Mouse (Mus musculus): Measurements from ENCODE around the gene Spag8. TPM values are rescaled to one million over a fixed set of nuclear protein-coding genes. Genes with fewer than 3 reads are reported as not detected.

Gene Spag8
- polyA plus RNA-seq, 1 experiment from 2014 or later: 0.30 TPM

GRCm38 (mm10) chr4:43629106-43629817 is 24.1 kb downstream of the Spag8 start:
- H3K27me3 ChIP-seq: peaks cover 7% of the 10 kb centered on the region; the same call in 1 of the 2 replicates
- H3K4me1 ChIP-seq (replicated peaks): peaks cover 34% of the 10 kb centered on the region
- 44% methylated on average over 20 of the region's 20 CpGs for WGBS
- 0 out of 2 replicates have a peak, but pooled peaks cover 2% of the 10 kb centered on the region for H3K9me3 ChIP-seq (replicated peaks)
- ATAC-seq (replicated peaks; ENCODE audit: insufficient number of reproducible peaks, insufficient read depth, low FRiP score, low read depth): no peak
- H3K9ac ChIP-seq: no peak overlapping the region
- H3K4me3 ChIP-seq: peak overlapping the region; percentile 10
- H3K4me2 ChIP-seq: peak overlapping the region; percentile 47
- no peaks in the 10 kb centered on the region for H3K36me3 ChIP-seq
- no peak overlapping the region for H3K27ac ChIP-seq

- Histone ChIP-seq H3K27me3 (no peaks in the 10 kb centered on the region), H3K4me1 (replicated peaks) (no peaks in the 10 kb centered on the region), H3K36me3 (no peaks in the 10 kb centered on the region), H3K27ac (no peak overlapping the region), H3K4me3 (no peak overlapping the region), H3K9me3 (replicated peaks) (0 out of 2 replicates have a peak, but pooled peaks cover 2% of the 10 kb centered on the region), H3K9ac (no peak overlapping the region), H3K4me2 (no peak overlapping the region)
- 59% methylated on average over 4 of the region's 4 CpGs for WGBS
- no peak for ATAC-seq (replicated peaks; ENCODE audit: insufficient number of reproducible peaks, insufficient read depth, low FRiP score, low read depth)
Measured at GRCm38 (mm10) chr4:43620146-43620778, 33.1 kb downstream of the Spag8 start.

GRCm38 (mm10) chr4:43613060-43613730 is 40.2 kb downstream of the Spag8 start:
- no peaks in the 10 kb centered on the region for H3K27me3 ChIP-seq
- H3K9me3 ChIP-seq (replicated peaks): no peaks in the 10 kb centered on the region
- 56% methylated on average over 3 of the region's 3 CpGs for WGBS
- no peak overlapping the region for H3K9ac ChIP-seq
- H3K4me3 ChIP-seq: no peak overlapping the region
- no peak overlapping the region for H3K27ac ChIP-seq
- no peak overlapping the region for H3K4me2 ChIP-seq
- ATAC-seq (replicated peaks; ENCODE audit: insufficient number of reproducible peaks, insufficient read depth, low FRiP score, low read depth): no peak
- no peaks in the 10 kb centered on the region for H3K4me1 ChIP-seq (replicated peaks)
- H3K36me3 ChIP-seq: no peaks in the 10 kb centered on the region

GRCm38 (mm10) chr4:43612534-43612933 is 40.9 kb downstream of the Spag8 start:
- no peak for ATAC-seq (replicated peaks; ENCODE audit: insufficient number of reproducible peaks, insufficient read depth, low FRiP score, low read depth)
- no peaks in the 10 kb centered on the region for H3K36me3 ChIP-seq
- no peaks in the 10 kb centered on the region for H3K4me1 ChIP-seq (replicated peaks)
- H3K9me3 ChIP-seq (replicated peaks): no peaks in the 10 kb centered on the region
- no peak overlapping the region for H3K9ac ChIP-seq
- H3K4me3 ChIP-seq: no peak overlapping the region
- H3K4me2 ChIP-seq: no peak overlapping the region
- WGBS: 56% methylated on average over 10 of the region's 10 CpGs
- H3K27ac ChIP-seq: no peak overlapping the region
- H3K27me3 ChIP-seq: no peaks in the 10 kb centered on the region

GRCm38 (mm10) chr4:43604751-43605685 is 48.4 kb downstream of the Spag8 start:
- 0 out of 2 replicates have a peak, but pooled peaks cover 3% of the 10 kb centered on the region for H3K27me3 ChIP-seq
- H3K36me3 ChIP-seq: no peaks in the 10 kb centered on the region
- 44% methylated on average over 9 of the region's 9 CpGs for WGBS
- no peaks in the 10 kb centered on the region for H3K9me3 ChIP-seq (replicated peaks)
- H3K4me3 ChIP-seq: no peak overlapping the region
- no peak overlapping the region for H3K4me2 ChIP-seq
- H3K27ac ChIP-seq: no peak overlapping the region
- ATAC-seq (replicated peaks; ENCODE audit: insufficient number of reproducible peaks, insufficient read depth, low FRiP score, low read depth): no peak
- H3K4me1 ChIP-seq (replicated peaks): peaks cover 7% of the 10 kb centered on the region
- H3K9ac ChIP-seq: no peak overlapping the region

GRCm38 (mm10) chr4:43604099-43604498 is 49.3 kb downstream of the Spag8 start:
- Histone ChIP-seq H3K4me3 (no peak overlapping the region), H3K36me3 (no peaks in the 10 kb centered on the region), H3K4me2 (no peak overlapping the region), H3K27me3 (0 out of 2 replicates have a peak, but pooled peaks cover 3% of the 10 kb centered on the region), H3K9ac (no peak overlapping the region), H3K27ac (no peak overlapping the region), H3K4me1 (replicated peaks) (peaks cover 7% of the 10 kb centered on the region), H3K9me3 (replicated peaks) (no peaks in the 10 kb centered on the region)
- no peak for ATAC-seq (replicated peaks; ENCODE audit: insufficient number of reproducible peaks, insufficient read depth, low FRiP score, low read depth)
- WGBS: 79% methylated on average over 3 of the region's 3 CpGs

Small RNAs within 50 kb of the gene (microRNA-seq; reads per million reads assigned to microRNA genes)
- not detected for gene Gm25262

Other genes starting within 250 kb of the Spag8 start
- 0.16 and 0.18 TPM in 2 replicates for gene Fam166b, start 224.5 kb downstream of the Spag8 start, polyA plus RNA-seq (2015; fragmentation: Nextera tagmentation; extraction: Ambion mirVana)
- gene Tesk1, start 211.7 kb downstream of the Spag8 start, polyA plus RNA-seq (2015; fragmentation: Nextera tagmentation; extraction: Ambion mirVana): 3.1 and 5.8 TPM in 2 replicates
- 2.1 and 5.2 TPM in 2 replicates for gene Cd72, start 199.0 kb downstream of the Spag8 start, polyA plus RNA-seq (2015; fragmentation: Nextera tagmentation; extraction: Ambion mirVana)
- 0.10 and 1.4 TPM in 2 replicates for gene Sit1, start 169.9 kb downstream of the Spag8 start, polyA plus RNA-seq (2015; fragmentation: Nextera tagmentation; extraction: Ambion mirVana)
- 71.4 and 74.5 TPM in 2 replicates for gene Ccdc107, start 160.7 kb downstream of the Spag8 start, polyA plus RNA-seq (2015; fragmentation: Nextera tagmentation; extraction: Ambion mirVana)
- gene Arhgef39, start 153.9 kb downstream of the Spag8 start, polyA plus RNA-seq (2015; fragmentation: Nextera tagmentation; extraction: Ambion mirVana): 34.4 and 35.9 TPM in 2 replicates
- gene Car9, start 146.6 kb downstream of the Spag8 start, polyA plus RNA-seq (2015; fragmentation: Nextera tagmentation; extraction: Ambion mirVana): 2.3 and 2.4 TPM in 2 replicates
- gene Tpm2, start 129.8 kb downstream of the Spag8 start, polyA plus RNA-seq (2015; fragmentation: Nextera tagmentation; extraction: Ambion mirVana): 159 and 177 TPM in 2 replicates
- gene Creb3, start 91.3 kb downstream of the Spag8 start, polyA plus RNA-seq (2015; fragmentation: Nextera tagmentation; extraction: Ambion mirVana): 53.1 and 61.3 TPM in 2 replicates
- 76.3 and 77.6 TPM in 2 replicates for gene Tln1, start 90.9 kb downstream of the Spag8 start, polyA plus RNA-seq (2015; fragmentation: Nextera tagmentation; extraction: Ambion mirVana)
- gene Rgp1, start 74.9 kb downstream of the Spag8 start, polyA plus RNA-seq (2015; fragmentation: Nextera tagmentation; extraction: Ambion mirVana): 14.6 and 22.0 TPM in 2 replicates
- gene Gba2, start 74.7 kb downstream of the Spag8 start, polyA plus RNA-seq (2015; fragmentation: Nextera tagmentation; extraction: Ambion mirVana): 17.5 and 22.2 TPM in 2 replicates
- gene Msmp, start 69.1 kb downstream of the Spag8 start, polyA plus RNA-seq (2015; fragmentation: Nextera tagmentation; extraction: Ambion mirVana): 0.20 and 1.5 TPM in 2 replicates
- gene Npr2, start 21.7 kb downstream of the Spag8 start, polyA plus RNA-seq (2015; fragmentation: Nextera tagmentation; extraction: Ambion mirVana): 6.7 and 10.8 TPM in 2 replicates
- 150 and 188 TPM in 2 replicates for gene Hint2, start 2.9 kb upstream of the Spag8 start, polyA plus RNA-seq (2015; fragmentation: Nextera tagmentation; extraction: Ambion mirVana)
- gene Tmem8b, start 15.4 kb upstream of the Spag8 start, polyA plus RNA-seq (2015; fragmentation: Nextera tagmentation; extraction: Ambion mirVana): 3.8 and 4.6 TPM in 2 replicates
- 1.6 and 4.0 TPM in 2 replicates for gene Fam221b, start 15.6 kb upstream of the Spag8 start, polyA plus RNA-seq (2015; fragmentation: Nextera tagmentation; extraction: Ambion mirVana)
- gene Olfr70, start 47.2 kb upstream of the Spag8 start, polyA plus RNA-seq (2015; fragmentation: Nextera tagmentation; extraction: Ambion mirVana): not detected in 2 replicates
- gene Olfr71, start 56.7 kb upstream of the Spag8 start, polyA plus RNA-seq (2015; fragmentation: Nextera tagmentation; extraction: Ambion mirVana): not detected in 2 replicates
- 1.1 and 1.5 TPM in 2 replicates for gene Hrct1, start 73.6 kb upstream of the Spag8 start, polyA plus RNA-seq (2015; fragmentation: Nextera tagmentation; extraction: Ambion mirVana)
- gene Spaar, start 76.4 kb upstream of the Spag8 start, polyA plus RNA-seq (2015; fragmentation: Nextera tagmentation; extraction: Ambion mirVana): 0.31 and 0.42 TPM in 2 replicates
- gene Olfr159, start 117.4 kb upstream of the Spag8 start, polyA plus RNA-seq (2015; fragmentation: Nextera tagmentation; extraction: Ambion mirVana): not detected in 2 replicates
- not detected in 2 replicates for gene Olfr156, start 170.3 kb upstream of the Spag8 start, polyA plus RNA-seq (2015; fragmentation: Nextera tagmentation; extraction: Ambion mirVana)
- gene Olfr157, start 186.6 kb upstream of the Spag8 start, polyA plus RNA-seq (2015; fragmentation: Nextera tagmentation; extraction: Ambion mirVana): not detected in 2 replicates
- gene Olfr155, start 198.0 kb upstream of the Spag8 start, polyA plus RNA-seq (2015; fragmentation: Nextera tagmentation; extraction: Ambion mirVana): not detected in 2 replicates
- 8.1 and 12.3 TPM in 2 replicates for gene Reck, start 221.9 kb upstream of the Spag8 start, polyA plus RNA-seq (2015; fragmentation: Nextera tagmentation; extraction: Ambion mirVana)